Mouse (Mus musculus): Measurements from ENCODE around the gene Dhrs3. TPM values are rescaled to one million over a fixed set of nuclear protein-coding genes. Genes with fewer than 3 reads are reported as not detected.
A peak's percentile ranks its signal among the peaks of the same experiment; 100 is the strongest.

The Dhrs3 gene
- total and polyA plus RNA-seq, 3 experiments, result 7.9 to 37.7 (median 10.5) TPM

GRCm38 (mm10) chr4:144875576-144876093 lies 17.0 kb upstream of the Dhrs3 start:
- no peak for TF ChIP-seq CTCF (conservative IDR thresholded peaks at IDR 0.05 in 1 of 2, IDR thresholded peaks at IDR 0.05 in 1 of 2; ENCODE audit: low read depth in 2 of 2, low read length in 2 of 2)
- no peak for TF ChIP-seq TCF12 (IDR thresholded peaks at IDR 0.05; ENCODE audit: low read depth, low read length)
- no peak for TF ChIP-seq UBTF (IDR thresholded peaks at IDR 0.05; ENCODE audit: low read depth, low read length)
- no peaks in the 10 kb centered on the region for H3K79me2 ChIP-seq (replicated peaks; ENCODE audit: control insufficient read depth, extremely low read depth, insufficient read depth, poor library complexity, severe bottlenecking)
- H3K4me1 ChIP-seq (ENCODE audit: control insufficient read depth in 1 of 2, insufficient read depth in 2 of 2), result peaks cover 0 to 6% of the 10 kb centered on the region in 2 experiments; a peak in 2 of 4 replicates
- H3K4me2 ChIP-seq (ENCODE audit: insufficient read depth, low read depth, poor library complexity, severe bottlenecking), result no peak overlapping the region
- H3K9ac ChIP-seq (ENCODE audit: insufficient read depth, low read depth), result no peak overlapping the region
- DNase-seq (ENCODE audit: extremely low read depth), result no peak
- H3K36me3 ChIP-seq (replicated peaks in 1 of 2; ENCODE audit: control insufficient read depth in 1 of 2, insufficient read depth in 1 of 2, low read length in 1 of 2), result no peaks in the 10 kb centered on the region
- no peak overlapping the region for H3K4me3 ChIP-seq (replicated peaks in 1 of 3; ENCODE audit: low read depth in 2 of 3, low read length in 2 of 3, poor library complexity in 1 of 3)
- H3K9me3 ChIP-seq (replicated peaks; ENCODE audit: low read length), result no peaks in the 10 kb centered on the region
- H3K27me3 ChIP-seq (replicated peaks), result no peaks in the 10 kb centered on the region
- H3K27ac ChIP-seq (ENCODE audit: insufficient read depth, low read depth), result no peak overlapping the region
- in situ Hi-C loops (cut with MboI; ENCODE audit: low pct_ligation_motif_present, low pct_unique_long_range_greater_than_20kb, low sequenced_read_pairs) (loop anchor here (25.0 kb wide), 2 partner anchors 313 to 412 kb away; partner anchors contain the start of gene Gm13124), dilution Hi-C loops (cut with MboI; ENCODE audit: extremely low pct_ligation_motif_present, extremely low pct_unique_long_range_greater_than_20kb, low sequenced_read_pairs) (loop anchor here (25.0 kb wide), 1 partner anchor 112 kb away; no protein-coding TSS in a partner anchor)

- Histone ChIP-seq H3K4me2 (ENCODE audit: insufficient read depth, low read depth, poor library complexity, severe bottlenecking) (no peak overlapping the region), H3K9me3 (replicated peaks; ENCODE audit: low read length) (no peaks in the 10 kb centered on the region), H3K36me3 (replicated peaks in 1 of 2; ENCODE audit: control insufficient read depth in 1 of 2, insufficient read depth in 1 of 2, low read length in 1 of 2) (no peaks in the 10 kb centered on the region), H3K4me1 (ENCODE audit: control insufficient read depth in 1 of 2, insufficient read depth in 2 of 2) (peaks cover 0 to 6% of the 10 kb centered on the region in 2 experiments; a peak in 2 of 4 replicates), H3K9ac (ENCODE audit: insufficient read depth, low read depth) (no peak overlapping the region), H3K27ac (ENCODE audit: insufficient read depth, low read depth) (no peak overlapping the region), H3K27me3 (replicated peaks) (no peaks in the 10 kb centered on the region), H3K79me2 (replicated peaks; ENCODE audit: control insufficient read depth, extremely low read depth, insufficient read depth, poor library complexity, severe bottlenecking) (no peaks in the 10 kb centered on the region), H3K4me3 (replicated peaks in 1 of 3; ENCODE audit: low read depth in 2 of 3, low read length in 2 of 3, poor library complexity in 1 of 3) (no peak overlapping the region)
- in situ Hi-C loops (cut with MboI; ENCODE audit: low pct_ligation_motif_present, low pct_unique_long_range_greater_than_20kb, low sequenced_read_pairs), result loop anchor here (25.0 kb wide), 2 partner anchors 317 to 408 kb away; partner anchors contain the start of gene Gm13124
- dilution Hi-C loops (cut with MboI; ENCODE audit: extremely low pct_ligation_motif_present, extremely low pct_unique_long_range_greater_than_20kb, low sequenced_read_pairs), result loop anchor here (25.0 kb wide), 1 partner anchor 108 kb away; no protein-coding TSS in a partner anchor
- TF ChIP-seq HCFC1 (IDR thresholded peaks at IDR 0.05; ENCODE audit: low read depth, low read length) (no peak), CTCF (conservative IDR thresholded peaks at IDR 0.05 in 1 of 2, IDR thresholded peaks at IDR 0.05 in 1 of 2; ENCODE audit: low read depth in 2 of 2, low read length in 2 of 2) (peak in 1 of 2 experiments; percentile 27; a peak in 2 of 4 replicates), UBTF (IDR thresholded peaks at IDR 0.05; ENCODE audit: low read depth, low read length) (no peak), ZNF384 (IDR thresholded peaks at IDR 0.05; ENCODE audit: low read depth, low read length) (peak; percentile 40; the same call in 1 of the 2 replicates), SMC3 (IDR thresholded peaks at IDR 0.05; ENCODE audit: low read depth, low read length) (no peak), CHD2 (IDR thresholded peaks at IDR 0.05; ENCODE audit: low read length) (peak; percentile 26; the same call in 1 of the 2 replicates), MAZ (IDR thresholded peaks at IDR 0.05; ENCODE audit: low read depth, low read length) (no peak)
- no peak for DNase-seq (ENCODE audit: extremely low read depth)
These were observed 13.1 kb upstream of the Dhrs3 start for GRCm38 (mm10) chr4:144879549-144879948.

DNA sequence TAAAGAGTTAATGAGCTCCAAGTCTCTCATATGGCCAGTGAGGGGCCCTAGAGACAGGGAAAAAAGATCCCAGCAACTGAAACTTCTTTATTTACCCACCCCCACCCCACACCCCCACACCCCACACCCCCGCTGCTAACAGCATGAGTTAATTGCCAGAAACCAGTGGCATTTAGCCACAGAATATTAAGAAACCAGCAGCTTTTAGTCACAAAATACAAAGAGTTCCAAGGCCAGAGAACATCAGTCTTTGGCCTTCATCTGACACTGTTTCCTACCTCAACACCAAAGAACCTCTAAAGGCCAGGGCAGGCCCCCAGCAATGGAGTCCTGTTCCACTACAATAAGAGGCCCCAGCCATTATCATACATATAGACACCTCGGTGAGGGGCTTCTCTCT lies 11.3 kb upstream of the Dhrs3 start:
- H3K79me2 ChIP-seq (replicated peaks; ENCODE audit: control insufficient read depth, extremely low read depth, insufficient read depth, poor library complexity, severe bottlenecking), result no peaks in the 10 kb centered on the region
- H3K27me3 ChIP-seq (replicated peaks), result no peaks in the 10 kb centered on the region
- no peak overlapping the region for H3K4me3 ChIP-seq (replicated peaks in 1 of 3; ENCODE audit: low read depth in 2 of 3, low read length in 2 of 3, poor library complexity in 1 of 3)
- no peak overlapping the region for H3K4me2 ChIP-seq (ENCODE audit: insufficient read depth, low read depth, poor library complexity, severe bottlenecking)
- no peak for DNase-seq (ENCODE audit: extremely low read depth)
- dilution Hi-C loops (cut with MboI; ENCODE audit: extremely low pct_ligation_motif_present, extremely low pct_unique_long_range_greater_than_20kb, low sequenced_read_pairs) (loop anchor here (25.0 kb wide), 1 partner anchor 106 kb away; no protein-coding TSS in a partner anchor), in situ Hi-C loops (cut with MboI; ENCODE audit: low pct_ligation_motif_present, low pct_unique_long_range_greater_than_20kb, low sequenced_read_pairs) (loop anchor here (25.0 kb wide), 2 partner anchors 319 to 406 kb away; partner anchors contain the start of gene Gm13124)
- no peaks in the 10 kb centered on the region for H3K9me3 ChIP-seq (replicated peaks; ENCODE audit: low read length)
- peaks cover 0 to 6% of the 10 kb centered on the region in 2 experiments; a peak in 2 of 4 replicates for H3K4me1 ChIP-seq (ENCODE audit: control insufficient read depth in 1 of 2, insufficient read depth in 2 of 2)
- no peaks in the 10 kb centered on the region for H3K36me3 ChIP-seq (replicated peaks in 1 of 2; ENCODE audit: control insufficient read depth in 1 of 2, insufficient read depth in 1 of 2, low read length in 1 of 2)
- no peak overlapping the region for H3K27ac ChIP-seq (ENCODE audit: insufficient read depth, low read depth)
- no peak overlapping the region for H3K9ac ChIP-seq (ENCODE audit: insufficient read depth, low read depth)
- no peak for TF ChIP-seq RCOR1 (conservative IDR thresholded peaks at IDR 0.05; ENCODE audit: low read depth, low read length)
- TF ChIP-seq JUN (IDR thresholded peaks at IDR 0.05; ENCODE audit: insufficient read depth, low read depth, low read length), result no peak
- TF ChIP-seq NRF1 (IDR thresholded peaks at IDR 0.05; ENCODE audit: low read depth, low read length), result no peak
- TF ChIP-seq E2F4 (IDR thresholded peaks at IDR 0.05; ENCODE audit: insufficient replicate concordance, low read depth, low read length), result no peak
- TF ChIP-seq POLR2A (IDR thresholded peaks at IDR 0.05; ENCODE audit: low read depth, low read length), result no peak
- no peak for TF ChIP-seq JUND (conservative IDR thresholded peaks at IDR 0.05; ENCODE audit: low read depth, low read length)
- TF ChIP-seq ZKSCAN1 (IDR thresholded peaks at IDR 0.05; ENCODE audit: borderline replicate concordance, low read depth, low read length), result no peak
- no peak for TF ChIP-seq USF1 (IDR thresholded peaks at IDR 0.05; ENCODE audit: low read depth, low read length)
- no peak for TF ChIP-seq UBTF (IDR thresholded peaks at IDR 0.05; ENCODE audit: low read depth, low read length)
- no peak for TF ChIP-seq SMC3 (IDR thresholded peaks at IDR 0.05; ENCODE audit: low read depth, low read length)
- TF ChIP-seq KAT2A (IDR thresholded peaks at IDR 0.05; ENCODE audit: insufficient replicate concordance, low read length), result no peak
- TF ChIP-seq ZC3H11A (IDR thresholded peaks at IDR 0.05; ENCODE audit: low read depth, low read length), result no peak
- no peak for TF ChIP-seq ELF1 (IDR thresholded peaks at IDR 0.05; ENCODE audit: low read depth, low read length)
